Mouse (Mus musculus) c-Kit-positive CD71-negative TER-119-negative erythroid progenitor cells, embryonic 14.5 days (primary cell): ENCODE measurements around the gene Rcn1.

ENCODE experiments used
- DNase-seq: peaks from one replicate; pipeline ENCODE4 v3.0.0-alpha.2; 2013; ENCODE audit warnings: low read depth

Gene Rcn1

GRCm38 (mm10) chr2:105337171-105337875 lies 61.8 kb downstream of the Rcn1 start:
- DNase-seq: no peak

GRCm38 (mm10) chr2:105336314-105337027 lies 62.6 kb downstream of the Rcn1 start:
- DNase-seq: no peak
